Mouse (Mus musculus): ENCODE measurements around the gene Ppp2r5e.

Gene Ppp2r5e

GRCm38 (mm10) chr12:75596154-75597002, at the start of gene Ppp2r5e:
TSS of gene Ppp2r5e (minus strand) at chr12:75596245.
- peak; percentile 99 to 100 for DNase-seq

- DNase-seq, result peak in 1 of 2 experiments; percentile 35
Measured at GRCm38 (mm10) chr12:75645780-75646179, 49.7 kb upstream of the Ppp2r5e start.

DNA sequence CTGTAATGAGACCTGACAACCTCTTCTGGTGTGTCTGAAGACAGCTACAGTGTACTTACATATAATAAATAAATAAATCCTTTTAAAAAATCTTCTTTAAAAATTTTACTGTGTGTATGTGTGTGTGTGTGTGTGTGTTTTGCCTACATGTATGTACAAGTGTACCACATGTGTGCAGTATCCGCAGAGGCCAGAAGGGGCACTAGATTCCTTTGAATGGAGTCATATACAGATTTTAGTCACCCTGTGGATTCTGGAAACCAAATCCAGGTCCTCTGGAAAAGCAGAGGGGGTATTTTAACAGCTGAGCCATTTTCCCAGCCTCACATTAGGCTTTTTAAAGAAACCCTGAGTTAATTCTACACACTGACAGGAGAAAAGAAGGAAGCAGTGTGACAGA, 45.7 kb upstream of the Ppp2r5e start:
- DNase-seq, result no peak

- no peak for DNase-seq
Measured at GRCm38 (mm10) chr12:75638345-75638744, 42.3 kb upstream of the Ppp2r5e start.

DNA sequence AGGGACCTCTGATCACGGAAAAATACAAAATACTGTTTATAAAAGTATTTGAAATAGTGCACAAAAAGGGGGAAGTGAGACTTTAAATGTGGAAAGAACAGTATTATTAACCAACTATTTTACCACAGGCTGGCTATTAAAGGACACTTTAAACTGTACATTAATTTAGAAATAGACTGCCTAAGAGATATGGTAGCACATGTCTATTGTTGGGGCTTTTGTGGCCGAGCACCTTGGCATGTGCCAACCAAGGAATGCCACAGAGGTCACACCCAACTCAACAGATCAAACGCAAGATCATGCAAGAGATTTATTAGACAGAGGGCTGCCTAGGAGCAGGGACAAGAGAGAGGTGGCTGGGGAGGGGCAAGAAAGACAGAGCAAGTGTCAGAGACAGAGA, 41.1 kb upstream of the Ppp2r5e start:
- no peak for DNase-seq

GRCm38 (mm10) chr12:75635771-75636430, 39.9 kb upstream of the Ppp2r5e start:
- DNase-seq, result no peak

DNA sequence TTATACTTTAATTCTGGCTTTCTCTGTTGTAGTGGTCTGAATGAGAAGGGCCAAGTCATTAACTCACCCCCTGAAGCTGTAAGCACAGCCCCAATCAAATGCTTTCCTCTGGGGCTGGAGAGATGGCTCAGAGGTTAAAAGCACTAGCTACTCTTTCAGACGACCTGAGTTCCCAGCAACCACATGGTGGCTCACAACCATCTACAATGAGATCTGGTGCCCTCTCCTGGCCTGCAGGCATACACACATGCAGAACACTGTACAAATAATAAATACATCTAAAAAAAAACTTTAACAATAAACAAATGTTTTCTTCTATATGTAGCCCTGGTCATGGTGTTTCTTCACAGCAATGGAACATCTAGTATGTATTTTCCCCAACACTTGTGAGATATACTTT, 33.6 kb upstream of the Ppp2r5e start:
- no peak for DNase-seq

- no peak for DNase-seq
Measured at GRCm38 (mm10) chr12:75623292-75623691, 27.2 kb upstream of the Ppp2r5e start.

- DNase-seq, result no peak
Measured at GRCm38 (mm10) chr12:75622835-75623234, 26.8 kb upstream of the Ppp2r5e start.

DNA sequence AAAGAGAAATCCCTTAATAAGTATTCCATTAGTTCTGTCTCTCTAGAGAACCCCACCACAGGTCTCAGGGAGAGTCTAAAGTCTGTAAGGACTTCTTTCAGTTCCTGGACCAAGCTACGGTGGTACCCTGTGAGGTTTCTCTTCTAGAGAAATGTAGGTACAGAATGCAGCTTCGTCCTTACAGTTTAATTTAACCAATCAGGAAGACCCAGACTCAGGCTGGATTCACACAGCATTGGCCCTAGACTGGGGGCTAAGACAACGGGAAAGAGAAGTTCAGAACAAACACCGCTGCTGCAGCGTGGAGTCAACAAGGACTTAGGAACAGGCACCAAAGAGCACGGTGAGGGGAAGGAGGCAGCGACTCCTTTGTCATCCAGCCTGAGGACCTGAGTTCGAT, 20.8 kb upstream of the Ppp2r5e start:
- no peak for DNase-seq

DNA sequence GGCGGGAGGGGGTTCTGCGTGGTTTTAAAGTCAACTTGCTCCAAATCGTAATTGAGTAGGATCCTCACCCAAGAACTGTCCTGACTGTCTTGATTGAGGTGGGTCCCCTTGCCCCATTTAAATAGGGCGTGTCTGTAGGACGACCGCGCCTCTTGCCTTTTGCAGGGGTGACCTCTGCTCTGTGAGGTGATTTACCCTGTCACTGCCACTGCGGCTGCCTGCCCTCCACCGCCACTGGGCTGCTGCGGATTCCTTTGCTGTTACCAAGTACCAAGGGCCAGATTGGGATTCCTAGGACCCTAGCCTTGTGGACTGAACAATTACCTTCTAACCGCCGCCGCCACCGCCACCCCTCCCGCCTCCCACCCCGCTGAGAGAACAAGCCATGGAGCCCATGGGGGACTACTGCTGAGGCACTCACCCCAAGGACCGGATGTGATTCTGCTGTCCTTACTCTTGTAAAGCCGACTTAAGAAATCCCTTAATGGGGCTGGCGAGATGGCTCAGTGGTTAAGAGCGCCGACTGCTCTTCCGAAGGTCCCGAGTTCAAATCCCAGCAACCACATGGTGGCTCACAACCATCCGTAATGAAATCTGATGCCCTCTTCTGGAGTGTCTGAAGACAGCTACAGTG, 20.2 kb upstream of the Ppp2r5e start:
- peak; percentile 31 to 49 for DNase-seq

- peak; percentile 28 to 42 for DNase-seq
Measured at GRCm38 (mm10) chr12:75615556-75615955, 19.5 kb upstream of the Ppp2r5e start.

DNA sequence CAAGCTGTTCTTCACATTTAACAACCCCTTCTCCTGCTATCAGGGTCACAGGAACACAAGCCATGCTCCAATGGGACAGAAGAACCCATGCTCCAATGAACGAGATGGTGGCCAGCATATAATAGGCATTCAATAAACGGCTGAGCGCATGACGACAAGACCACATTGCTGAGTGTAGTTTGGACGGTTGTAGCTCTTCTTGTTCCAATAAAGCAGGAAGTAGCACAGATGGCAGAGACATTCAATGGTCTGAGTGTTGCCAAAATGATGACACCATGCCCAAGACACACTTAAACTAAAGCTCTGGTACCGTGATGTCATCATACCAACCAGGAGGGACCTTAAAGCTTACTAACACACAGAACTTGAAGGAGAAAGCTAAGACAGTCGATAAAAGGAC, 16.7 kb upstream of the Ppp2r5e start:
- DNase-seq, result no peak

GRCm38 (mm10) chr12:75599490-75599889, 3.4 kb upstream of the Ppp2r5e start:
- peak; percentile 77 to 83 for DNase-seq

DNA sequence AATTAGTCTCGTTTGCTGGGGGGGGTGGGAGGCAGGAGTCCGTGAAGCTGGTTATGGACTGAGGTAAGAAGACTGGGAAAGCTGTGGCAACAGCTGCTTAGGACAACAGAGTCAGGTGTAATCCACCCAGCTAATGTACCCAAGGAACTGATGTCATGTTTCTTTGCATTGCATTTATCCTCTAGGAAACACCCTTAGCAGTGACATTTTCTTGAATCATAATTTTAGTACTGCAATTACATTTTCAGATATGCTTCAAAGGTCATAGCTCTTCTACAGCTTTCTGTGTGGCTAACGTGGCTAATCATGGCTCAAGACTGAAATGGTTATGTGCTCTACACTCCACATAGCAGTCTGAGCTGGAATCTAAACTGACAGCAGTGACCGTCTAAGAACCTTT, 2.9 kb upstream of the Ppp2r5e start:
- no peak for DNase-seq

- no peak for DNase-seq
Measured at GRCm38 (mm10) chr12:75597707-75598106, 1.7 kb upstream of the Ppp2r5e start.

DNA sequence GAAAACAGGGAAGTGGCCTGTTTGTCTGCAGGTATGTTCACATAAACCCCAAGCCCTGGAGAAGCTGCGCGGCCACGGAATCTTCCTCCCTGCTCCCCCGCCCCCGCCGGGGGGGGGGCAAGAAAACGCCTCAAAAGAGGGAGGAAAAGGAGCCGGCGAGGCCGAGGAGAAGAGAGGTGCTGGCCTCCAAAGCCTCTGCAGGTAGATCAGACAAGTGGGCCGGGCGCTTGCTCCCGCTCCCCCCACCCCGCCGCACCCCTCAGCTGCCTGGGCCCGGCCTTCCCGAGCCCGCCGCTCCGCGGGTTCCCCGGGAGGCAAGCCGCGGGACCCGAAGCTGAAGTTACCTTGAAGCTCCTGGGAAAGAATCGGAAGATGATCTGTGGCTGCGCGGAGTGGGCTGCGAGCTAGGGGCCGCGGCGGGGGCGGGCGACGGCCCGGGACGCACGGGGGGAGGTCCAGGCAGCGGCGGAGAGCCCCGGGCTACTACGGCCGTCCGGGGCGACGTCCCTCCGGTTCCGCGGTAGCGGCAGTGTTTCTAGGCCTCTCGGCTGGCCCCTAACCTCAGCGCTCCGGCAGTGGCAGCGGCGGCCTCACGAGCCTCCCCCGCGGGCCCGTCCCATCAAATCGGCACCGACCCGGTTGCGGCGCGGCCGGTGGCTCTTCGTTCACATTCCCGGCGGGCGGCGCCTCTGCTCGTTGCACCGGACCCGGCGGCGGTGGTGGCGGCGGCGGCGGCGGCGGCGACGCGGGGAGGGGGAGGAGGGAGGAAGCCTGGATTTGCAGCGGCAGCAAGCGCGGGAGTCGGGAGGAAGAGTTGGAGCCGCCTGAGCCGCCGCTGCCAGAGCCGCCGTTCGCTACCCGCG, 523 bp downstream of the Ppp2r5e start:
- peak; percentile 25 to 56 for DNase-seq

DNA sequence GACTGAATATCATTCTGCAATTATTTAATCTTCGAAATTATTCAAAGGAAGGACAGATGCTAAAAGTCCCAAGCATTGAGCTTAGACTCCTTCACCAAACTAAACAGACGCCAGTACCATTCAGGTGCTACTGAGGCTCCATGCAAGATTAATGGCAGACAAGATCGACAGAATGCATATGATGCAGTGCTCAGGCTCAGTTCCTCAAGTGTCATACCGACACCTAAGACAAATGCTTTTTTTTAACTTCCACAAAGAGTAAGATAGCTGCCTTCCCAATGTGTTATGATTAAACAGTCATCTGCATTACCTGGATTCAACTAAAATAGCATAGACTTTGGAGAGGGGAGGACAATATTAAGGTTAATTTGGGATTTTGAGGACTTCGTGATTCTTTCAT, 1.6 kb downstream of the Ppp2r5e start:
- no peak for DNase-seq

GRCm38 (mm10) chr12:75593817-75594216, 2.2 kb downstream of the Ppp2r5e start:
- no peak for DNase-seq

DNA sequence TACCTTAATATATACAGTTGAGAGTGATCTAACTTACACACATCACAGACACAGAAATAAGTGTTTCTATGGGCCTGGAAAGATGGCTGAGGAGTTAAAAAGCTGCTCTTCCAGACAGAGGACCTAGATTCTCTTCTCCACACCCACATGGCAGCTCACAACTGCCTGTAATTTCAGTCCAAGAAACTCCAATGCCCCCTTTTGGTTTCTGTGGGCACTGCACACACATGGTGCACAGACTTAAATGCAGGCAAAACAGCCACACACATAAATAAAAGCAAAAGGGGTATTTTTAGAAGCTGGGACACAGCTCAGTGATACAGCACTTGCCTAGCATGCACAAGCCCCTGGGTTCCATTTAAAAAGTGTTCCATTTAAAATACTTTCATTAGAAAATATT, 8.5 kb downstream of the Ppp2r5e start:
- no peak for DNase-seq

GRCm38 (mm10) chr12:75583776-75584175, 12.3 kb downstream of the Ppp2r5e start:
- DNase-seq, result no peak

DNA sequence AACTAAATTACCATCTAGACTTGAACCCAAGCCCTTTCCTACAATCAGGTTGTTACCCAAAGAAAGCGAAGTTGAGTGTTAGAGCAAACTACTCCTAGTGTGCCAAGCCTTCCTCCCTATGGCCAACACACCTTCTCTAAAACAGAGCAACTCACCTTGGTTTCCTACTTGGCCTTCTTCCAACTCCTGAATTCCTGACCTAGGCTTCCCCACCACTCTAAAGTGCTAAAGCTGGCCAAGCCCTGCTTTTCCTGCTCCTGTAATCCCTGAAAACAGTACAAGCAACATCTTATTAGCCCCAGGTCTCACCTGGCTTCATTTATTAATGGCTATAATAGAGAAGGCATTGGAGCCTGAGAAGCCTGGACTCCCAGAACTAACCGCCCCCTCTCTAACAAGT, 17.0 kb downstream of the Ppp2r5e start:
- DNase-seq, result no peak

DNA sequence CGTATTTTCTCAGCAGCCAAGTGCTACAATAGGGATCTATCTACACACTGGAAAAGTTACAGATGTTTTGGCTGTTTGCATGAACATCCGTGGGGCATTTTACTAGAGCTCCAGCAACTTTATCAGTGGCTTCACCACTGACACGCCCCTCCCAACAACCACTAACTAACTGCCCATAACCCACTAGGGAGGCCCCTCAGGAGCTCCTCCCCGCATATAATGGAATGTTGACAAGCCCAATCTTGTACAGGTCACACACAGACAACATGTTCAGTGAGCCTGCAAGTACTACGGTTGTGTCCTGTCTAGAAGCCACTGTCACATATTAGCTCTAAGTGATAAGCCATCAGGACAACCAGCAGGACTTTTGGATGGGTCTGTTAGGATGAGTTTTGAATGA, 18.8 kb downstream of the Ppp2r5e start:
- no peak for DNase-seq

All from kidney, postnatal 36 days (tissue).